Mouse (Mus musculus) liver, adult 2 months (tissue): ENCODE measurements around the gene Col23a1.

Experiments
- CTCF ChIP-seq: fragments of 200-500 bp; IDR thresholded peaks from 2 replicates; pipeline ENCODE4 v1.5.1; 2011; ENCODE audit warnings: low read depth, low read length, control low read depth
- POLR2A ChIP-seq: fragments of 200-500 bp; IDR thresholded peaks from 2 replicates; pipeline ENCODE4 v1.6.1; 2011; ENCODE audit warnings: low read length, control low read depth; ENCODE audit not compliant: insufficient read depth; ENCODE audit errors: extremely low read depth

GRCm38 (mm10) chr11:51347756-51348155 lies 58.0 kb downstream of the Col23a1 start:
- TF ChIP-seq POLR2A (no peak), CTCF (no peak)
